Mouse (Mus musculus): ENCODE data around the gene Slc39a11.

- TF ChIP-seq POLR2A (IDR thresholded peaks at IDR 0.05; ENCODE audit: borderline replicate concordance, control insufficient read depth, low read depth, low read length) (no peak), CTCF (IDR thresholded peaks at IDR 0.05; ENCODE audit: control insufficient read depth, insufficient read depth, low read length) (no peak)
Observed at GRCm38 (mm10) chr11:113666648-113667047, 16.8 kb upstream of the Slc39a11 start.
